Mouse (Mus musculus): ENCODE measurements around the gene Rubcnl.

Rubcnl gene

DNA sequence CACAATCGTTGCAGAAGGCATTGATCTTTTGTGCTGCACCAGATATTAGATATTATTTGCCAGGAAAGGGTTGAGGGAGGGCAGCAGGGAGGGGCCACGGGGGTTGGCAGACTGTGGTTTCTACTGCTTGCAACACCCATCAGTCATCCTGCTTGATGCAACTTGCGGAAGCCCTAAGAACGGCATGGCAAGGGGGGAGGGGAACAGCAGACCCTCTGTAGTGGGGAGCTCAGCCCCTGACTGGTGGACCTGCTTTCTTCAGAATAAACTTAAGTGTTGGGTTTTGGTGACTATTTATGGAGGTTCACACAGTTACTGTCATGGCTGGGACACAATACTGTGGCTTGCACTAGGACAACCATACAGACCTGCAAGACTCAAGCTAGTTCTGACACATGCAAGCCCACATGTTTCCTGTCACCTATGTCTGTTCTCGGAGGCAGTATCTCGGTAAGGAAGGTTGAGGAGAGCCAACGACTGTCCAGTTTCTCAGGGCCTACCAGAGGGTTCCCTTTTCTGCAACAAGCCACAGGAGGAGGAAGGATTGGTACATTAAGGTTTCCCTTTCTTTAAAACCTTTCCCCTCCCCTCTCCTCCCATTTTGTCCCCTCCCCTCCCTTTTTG is 53.6 kb downstream of the Rubcnl start:
- DNase-seq (ENCODE audit: low spot score in 2 of 2) = no peak

DNA sequence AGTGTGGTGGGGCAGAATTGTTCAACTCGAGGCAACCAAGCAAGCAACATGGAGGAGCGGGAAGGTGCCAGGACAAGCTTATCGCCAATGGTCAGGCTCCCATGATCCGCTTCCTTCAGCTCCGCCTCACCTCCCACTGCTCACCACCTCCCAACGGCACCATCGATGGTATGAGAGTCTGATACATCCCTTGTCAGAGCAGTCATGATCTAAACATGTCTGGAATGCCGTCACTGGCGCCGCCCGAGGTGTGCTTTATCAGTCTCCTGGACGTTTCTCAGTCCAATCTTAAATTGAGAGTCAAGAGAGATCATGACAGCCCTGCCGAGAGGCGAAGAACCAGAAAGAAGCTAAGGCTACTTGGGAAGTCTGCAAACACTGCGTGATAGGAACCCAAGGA is 55.3 kb downstream of the Rubcnl start:
- no peak for DNase-seq (ENCODE audit: low spot score in 2 of 2)

DNA sequence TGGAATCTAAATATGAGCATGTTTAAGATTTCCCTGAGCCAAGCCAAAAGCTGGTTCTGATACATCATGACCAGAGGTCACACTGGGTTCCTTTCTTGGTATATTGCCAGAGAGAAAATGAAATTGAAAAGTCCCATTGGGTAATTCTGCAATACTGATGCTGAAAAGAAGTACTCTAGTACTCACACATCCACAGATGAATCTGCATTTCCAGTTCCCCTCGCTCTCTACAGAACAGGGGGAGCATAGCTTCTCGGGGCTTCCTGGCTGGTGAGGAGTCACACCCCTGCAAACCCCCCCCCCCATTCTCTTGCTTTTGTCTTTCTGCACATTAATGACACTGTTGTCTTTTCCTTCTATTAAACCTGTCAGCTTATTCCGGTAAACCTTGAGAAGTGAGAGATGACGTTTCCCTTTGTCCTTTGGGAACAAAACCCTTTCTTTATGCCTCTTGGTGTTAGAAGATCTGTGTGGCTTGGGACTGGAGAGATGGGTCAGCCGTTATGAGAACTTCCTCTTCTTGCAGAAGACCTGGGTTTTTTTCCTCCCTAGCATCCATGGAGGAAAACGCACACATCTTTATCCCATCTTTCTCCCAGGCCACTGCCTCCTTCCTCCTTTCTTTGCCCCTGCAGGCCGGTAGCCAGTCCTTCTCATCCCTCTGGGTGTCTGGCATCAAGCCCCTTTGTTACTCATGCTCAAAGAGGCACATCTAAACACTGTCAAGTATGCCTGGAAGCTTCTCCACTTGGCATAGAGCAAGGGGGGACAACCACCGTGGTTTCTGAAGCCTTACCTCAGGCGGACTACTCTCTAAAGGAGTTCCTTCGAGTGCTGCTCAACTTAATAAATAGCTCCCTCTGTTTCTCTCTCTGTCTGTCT is 59.7 kb downstream of the Rubcnl start:
- no peak for DNase-seq (ENCODE audit: low spot score in 2 of 2)

DNA sequence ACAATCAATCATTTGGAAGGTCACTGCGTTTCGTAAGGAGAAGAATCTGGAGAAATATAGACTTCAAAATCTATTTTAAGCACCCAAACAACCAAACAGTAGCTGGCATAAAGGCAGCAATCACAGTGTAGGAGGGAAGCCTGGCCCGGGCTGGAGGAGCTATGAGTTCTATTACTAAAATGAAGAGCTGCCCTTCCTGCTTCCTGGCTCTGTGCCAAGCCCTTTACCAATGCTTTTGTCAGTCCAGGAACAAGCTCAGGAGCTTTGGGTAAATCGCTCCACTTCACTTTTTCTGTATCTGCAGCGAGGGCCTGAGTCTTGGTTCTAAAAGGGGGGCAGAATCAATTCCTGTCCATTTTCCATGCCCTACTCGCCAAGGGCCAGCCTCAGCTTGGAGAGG is 62.1 kb downstream of the Rubcnl start:
- DNase-seq (ENCODE audit: low spot score in 2 of 2) = no peak

Data from urinary bladder, postnatal 4 days (tissue).